Mouse (Mus musculus) gastrocnemius, postnatal 4 days (tissue): ENCODE measurements around the gene Rpn1. TPM values are rescaled to one million over a fixed set of nuclear protein-coding genes. Genes with fewer than 3 reads are reported as not detected.

Experiments used
- microRNA-seq: library from miRNA; unstranded; fragments of <30 nt; microRNA quantifications from one replicate; pipeline ENCODE4 v1.2.0, GENCODE M21; 2021
- total RNA-seq, 2 experiments: library from RNA; stranded (reverse); gene quantifications; 2 replicates each; pipeline ENCODE4 v1.2.3; 2021

Gene Rpn1
- total RNA-seq, 2 experiments from 2014 or later: 101 to 110 TPM

Small RNA genes lying within 50 kb of the gene (microRNA-seq; reads per million reads assigned to microRNA genes)
- gene Mir6376: not detected

Other genes starting within 250 kb of the Rpn1 start
- 1 to 10 TPM; 4.1 to 4.2 TPM for gene Gm45140, start 248.7 kb upstream of the Rpn1 start, total RNA-seq
- gene Isy1, start 245.7 kb upstream of the Rpn1 start, total RNA-seq: 10 to 100 TPM; 25.1 to 28.0 TPM
- 100 to 1,000 TPM; 469 to 478 TPM for gene Cnbp, start 233.4 kb upstream of the Rpn1 start, total RNA-seq
- 10 to 100 TPM; 93.9 to 95.2 TPM for gene Copg1, start 196.7 kb upstream of the Rpn1 start, total RNA-seq
- 10 to 100 TPM; 18.3 to 18.6 TPM for gene Hmces, start 170.5 kb upstream of the Rpn1 start, total RNA-seq
- 10 to 100 TPM; 31.9 to 40.7 TPM for gene H1fx, start 102.8 kb upstream of the Rpn1 start, total RNA-seq
- 100 to 1,000 TPM; 193 to 208 TPM for gene Rab7, start 39.2 kb upstream of the Rpn1 start, total RNA-seq
- gene Gata2, start 109.4 kb downstream of the Rpn1 start, total RNA-seq: 1 to 10 TPM; 6.2 to 7.9 TPM
- gene Dnajb8, start 137.8 kb downstream of the Rpn1 start, total RNA-seq: not detected